Mouse (Mus musculus): ENCODE measurements around the gene Lrrc75a.

Lrrc75a gene

DNA sequence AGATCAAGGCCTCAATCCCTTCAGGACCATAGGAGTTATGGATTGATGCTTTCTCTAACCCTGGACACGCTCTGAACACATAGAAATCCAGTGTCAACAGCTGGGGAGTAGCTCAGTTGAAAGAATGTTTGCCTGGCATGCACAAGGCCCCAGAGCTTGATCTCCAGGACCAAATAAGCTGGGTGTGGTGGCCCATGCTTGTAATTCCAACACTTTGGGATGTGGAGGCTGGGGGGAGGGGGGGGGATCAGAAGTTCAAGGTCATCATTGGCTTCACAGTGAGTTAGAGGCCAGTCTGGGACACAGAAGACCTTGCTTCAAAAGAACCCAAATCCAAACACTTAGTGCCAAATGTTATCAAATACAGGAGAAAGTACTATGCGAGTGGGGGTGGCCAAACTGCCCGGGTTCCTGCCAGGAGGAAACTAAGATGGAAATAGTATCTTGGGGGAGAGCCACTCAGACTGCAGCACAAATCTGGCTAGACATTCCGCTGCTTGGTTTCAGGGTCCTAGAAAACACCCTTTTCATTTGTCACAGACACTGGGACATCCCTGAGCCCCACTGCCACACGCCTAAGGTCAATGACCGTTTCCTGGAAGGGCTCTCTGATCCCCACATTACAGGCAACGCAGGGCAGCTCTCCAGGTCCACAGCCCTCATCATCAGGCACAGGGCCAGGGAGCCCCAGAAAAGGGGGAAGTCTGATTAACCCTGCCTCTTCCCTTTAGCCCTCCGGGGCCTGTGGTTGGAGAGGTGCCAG is 2.4 kb downstream of the Lrrc75a start:
- in situ Hi-C loops (cut with MboI, MseI), result loop anchor here (5.0 kb wide), 1 partner anchor 34 kb away; no protein-coding TSS in a partner anchor

DNA sequence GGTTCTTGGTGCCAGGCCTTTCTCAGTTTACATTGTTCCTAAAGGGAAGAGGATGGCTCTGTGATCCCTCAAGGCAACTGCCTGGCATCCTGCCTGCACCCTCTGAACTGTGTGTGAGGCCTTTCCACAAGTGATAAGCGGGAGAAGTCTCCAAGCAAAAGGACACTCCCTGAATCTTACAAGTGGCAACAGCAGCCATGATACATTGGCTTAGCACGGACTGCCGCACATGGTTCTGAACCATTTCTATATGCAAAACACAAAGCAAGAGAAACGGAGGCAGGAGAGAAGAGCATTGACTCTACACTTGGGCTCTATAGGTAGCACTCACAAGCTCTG is 3.0 kb downstream of the Lrrc75a start:
- in situ Hi-C loops (cut with MboI, MseI), result loop anchor here (5.0 kb wide), 1 partner anchor 33 kb away; no protein-coding TSS in a partner anchor

DNA sequence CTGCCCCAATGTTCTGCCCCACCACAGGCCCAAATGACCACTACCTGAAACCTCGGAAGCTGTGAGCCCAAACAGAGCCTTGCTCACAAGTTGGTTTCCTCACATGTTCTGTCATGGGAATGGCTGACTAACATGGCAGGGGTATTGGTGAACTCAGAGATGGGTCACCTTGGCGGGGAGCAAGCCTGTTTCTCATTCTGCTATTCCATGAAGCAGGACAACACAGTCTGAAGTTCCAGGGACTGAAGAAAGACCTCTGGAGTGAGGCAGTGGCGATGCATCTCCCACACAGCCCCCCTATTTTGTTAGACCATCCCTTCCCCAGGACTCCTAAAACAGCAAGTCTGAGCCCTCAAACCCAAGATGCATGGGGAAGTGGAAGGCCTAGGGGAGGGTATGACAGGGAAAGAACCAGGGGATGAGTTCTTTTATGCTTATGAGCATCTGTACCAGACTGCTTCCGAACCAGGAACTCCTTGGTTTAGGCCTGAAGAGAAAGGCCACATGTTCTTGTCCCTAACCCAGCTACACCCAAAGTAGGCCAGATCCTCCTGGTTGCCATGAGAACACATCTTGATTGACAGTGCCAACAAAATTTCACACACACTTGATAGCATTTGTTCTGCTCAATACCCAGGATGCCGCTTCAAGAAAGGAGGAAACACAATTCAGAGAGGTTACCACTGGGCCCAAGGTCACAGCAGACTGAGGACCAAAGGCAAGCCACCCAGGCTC is 3.6 kb downstream of the Lrrc75a start:
- in situ Hi-C loops (cut with MboI, MseI), result loop anchor here (5.0 kb wide), 1 partner anchor 32 kb away; no protein-coding TSS in a partner anchor

DNA sequence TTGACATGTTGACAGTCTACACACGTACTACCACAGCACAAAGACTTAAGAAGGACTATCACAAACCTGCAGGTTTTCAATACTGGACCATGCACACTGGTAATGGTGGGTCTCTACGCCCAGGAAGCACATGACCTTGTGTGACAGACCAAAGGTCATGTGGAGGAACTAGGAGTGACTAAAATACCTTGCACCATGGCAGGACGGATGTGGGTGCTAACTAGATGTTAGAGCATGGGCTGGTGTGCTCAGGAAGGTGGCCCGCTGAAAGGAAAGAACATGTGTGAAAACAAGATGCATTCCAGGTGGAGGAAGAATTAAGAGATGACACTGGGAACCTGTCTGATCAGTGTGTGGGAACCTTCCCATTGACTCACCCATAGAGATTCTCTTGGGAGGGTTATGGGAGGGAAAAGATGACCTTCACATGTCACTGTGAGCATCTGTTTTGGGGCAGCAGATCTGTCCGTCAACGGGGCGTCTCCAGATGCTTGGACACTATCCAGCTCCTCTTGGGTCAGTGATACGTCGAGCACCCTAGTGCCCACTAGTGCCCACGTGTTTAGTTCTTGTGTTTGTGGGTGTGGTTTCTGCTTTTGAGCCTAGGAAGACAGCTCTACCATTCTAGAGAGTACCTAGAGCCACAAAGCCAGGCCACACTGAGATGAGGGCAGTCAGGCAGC is 4.5 kb downstream of the Lrrc75a start:
- in situ Hi-C loops (cut with MboI, MseI), result no loop called here

DNA sequence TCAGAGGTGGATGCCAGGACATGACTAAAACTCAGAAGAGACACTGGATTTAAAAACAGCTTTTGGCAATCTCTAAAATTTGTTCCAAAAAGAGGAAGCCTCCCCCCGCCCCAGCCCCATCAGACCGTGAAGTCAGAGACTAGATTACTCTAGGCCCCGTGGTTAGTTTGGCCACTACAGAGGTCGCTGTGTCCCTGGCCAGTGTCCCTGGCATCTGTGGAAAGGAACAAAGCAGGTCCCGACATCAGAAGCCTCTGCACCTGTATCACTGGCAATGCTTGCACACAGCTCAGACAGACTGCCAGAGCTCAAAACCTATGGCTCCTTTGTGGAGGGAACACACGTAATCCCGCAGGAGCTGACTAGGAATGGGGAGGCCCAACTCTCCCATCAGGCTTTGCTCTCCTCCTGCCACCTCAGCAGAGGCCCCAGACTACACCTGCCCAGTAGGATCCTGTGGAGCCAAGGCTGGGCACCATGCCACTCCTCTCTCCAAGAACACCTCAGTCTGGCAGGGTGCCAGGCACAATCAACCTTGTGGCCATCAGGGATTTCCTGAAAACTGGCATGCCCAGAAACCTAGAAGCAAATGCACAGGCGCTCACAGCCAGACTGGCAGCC is 5.2 kb downstream of the Lrrc75a start:
- in situ Hi-C loops (cut with MboI, MseI), result no loop called here

DNA sequence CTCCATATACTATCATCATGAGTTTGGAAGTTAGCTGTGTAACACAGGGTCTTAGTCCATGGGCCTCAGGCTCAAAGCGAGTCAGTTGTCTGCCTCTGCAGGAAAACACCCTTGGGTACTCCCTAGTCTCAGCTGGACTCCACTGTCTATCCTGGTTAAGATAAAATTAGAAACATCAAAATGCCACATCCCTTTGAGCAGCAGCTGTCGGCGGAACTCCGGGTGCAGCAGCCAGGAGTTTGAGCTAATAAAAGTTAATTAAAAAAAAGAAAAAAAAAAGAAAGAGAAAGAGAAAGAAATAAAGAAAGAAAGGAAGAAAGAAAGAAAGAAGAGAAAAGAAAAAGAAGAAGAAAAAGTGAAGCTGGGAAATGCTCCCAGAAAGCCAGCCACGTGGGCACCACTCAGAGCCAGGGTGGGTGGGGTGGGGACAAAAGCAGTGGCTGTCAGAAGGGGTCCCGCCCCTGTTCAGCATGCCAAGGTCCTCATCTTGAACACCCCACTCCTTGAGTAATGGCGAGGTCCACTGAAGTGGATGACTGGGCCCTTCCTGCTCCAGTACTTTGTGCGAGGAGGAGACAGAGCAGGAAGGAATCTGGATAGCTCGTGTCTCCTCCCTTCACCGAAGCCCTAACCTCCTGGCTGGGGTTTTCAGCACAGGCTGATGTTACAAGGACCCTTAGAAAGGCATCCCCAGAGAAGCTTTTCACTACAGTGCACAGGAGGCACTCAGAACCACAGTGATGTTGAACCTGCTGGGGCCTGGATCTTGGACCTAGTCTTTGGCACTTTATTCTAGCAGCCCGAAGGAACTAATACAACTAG is 6.1 kb downstream of the Lrrc75a start:
- in situ Hi-C loops (cut with MboI, MseI), result no loop called here

DNA sequence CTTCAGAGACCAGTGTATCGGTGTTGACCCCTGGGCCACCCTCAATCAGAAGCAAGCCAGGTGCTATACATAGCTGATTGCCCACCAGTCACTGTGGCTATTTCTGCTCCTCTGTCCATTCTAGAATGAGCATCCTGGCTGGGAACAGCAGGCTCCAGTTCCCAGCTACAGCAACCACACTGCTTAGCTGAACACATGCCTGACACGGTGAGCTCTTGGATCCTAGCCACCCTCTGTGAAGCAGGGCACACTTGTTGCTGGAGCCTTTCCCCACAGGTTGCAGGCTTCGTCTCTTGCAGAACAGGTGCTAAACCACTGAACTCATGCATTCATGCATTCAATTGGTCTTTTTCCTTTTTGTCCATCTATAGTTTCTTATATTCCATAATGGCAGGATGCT is 7.9 kb downstream of the Lrrc75a start:
- in situ Hi-C loops (cut with MboI, MseI), result no loop called here

DNA sequence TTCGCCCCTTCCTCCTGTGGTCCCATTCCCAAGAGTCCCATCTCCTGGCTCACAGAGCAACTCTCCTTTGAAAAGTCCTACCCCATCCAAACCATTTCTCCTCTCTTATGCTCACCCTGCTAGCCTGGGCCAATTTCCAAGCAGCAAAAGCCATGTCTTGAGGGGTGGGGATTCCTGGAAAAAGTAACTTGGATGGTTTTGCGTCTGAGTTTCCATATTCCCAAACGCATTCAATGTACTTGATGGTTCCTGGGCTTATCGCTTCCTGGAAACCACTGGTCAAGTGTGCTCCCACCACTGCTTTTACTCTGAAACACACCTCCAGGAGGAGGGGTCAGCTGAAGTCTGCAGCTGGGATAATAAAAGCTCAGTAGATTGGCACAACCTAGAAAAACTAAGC is 9.9 kb downstream of the Lrrc75a start:
- in situ Hi-C loops (cut with MboI, MseI), result no loop called here

DNA sequence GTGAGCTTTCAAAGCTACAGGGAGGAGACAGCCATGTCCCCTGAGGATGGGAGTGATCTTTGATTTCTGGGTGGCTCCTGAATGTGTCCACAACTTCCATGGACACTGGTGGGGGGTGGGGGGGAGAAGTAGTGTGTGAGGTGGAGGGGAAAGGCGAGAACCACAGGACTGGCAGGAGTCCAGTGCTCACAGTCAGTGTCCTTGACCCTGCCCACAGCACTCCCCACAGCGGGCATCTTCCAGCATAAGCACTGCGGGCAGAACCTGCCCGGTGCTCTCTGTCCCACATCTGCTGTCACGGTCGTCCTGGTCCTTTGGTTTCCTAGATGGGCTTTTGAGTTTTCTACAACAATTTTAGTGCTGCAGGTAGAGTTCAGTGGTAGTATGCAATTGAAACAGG is 10.5 kb downstream of the Lrrc75a start:
- in situ Hi-C loops (cut with MboI, MseI), result no loop called here

DNA sequence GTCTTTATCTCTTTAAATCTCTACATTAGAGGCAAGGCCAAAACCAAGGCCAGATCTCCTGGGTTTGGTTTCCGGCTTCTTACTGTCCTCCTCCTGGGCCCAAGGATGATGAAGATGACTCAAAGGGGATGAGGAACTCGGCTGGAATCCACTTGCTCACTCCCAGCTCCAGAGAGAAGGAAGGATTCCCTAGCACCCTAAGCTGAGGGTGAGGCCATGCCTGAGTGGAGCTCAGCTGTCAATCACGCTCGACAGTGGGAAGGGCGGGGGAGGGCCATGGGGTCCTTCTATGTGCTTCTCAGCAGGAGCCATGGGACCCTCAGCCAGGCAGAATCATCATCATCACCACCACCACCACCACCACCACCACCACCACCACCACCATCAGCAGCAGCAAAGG is 10.9 kb downstream of the Lrrc75a start:
- in situ Hi-C loops (cut with MboI, MseI), result no loop called here

DNA sequence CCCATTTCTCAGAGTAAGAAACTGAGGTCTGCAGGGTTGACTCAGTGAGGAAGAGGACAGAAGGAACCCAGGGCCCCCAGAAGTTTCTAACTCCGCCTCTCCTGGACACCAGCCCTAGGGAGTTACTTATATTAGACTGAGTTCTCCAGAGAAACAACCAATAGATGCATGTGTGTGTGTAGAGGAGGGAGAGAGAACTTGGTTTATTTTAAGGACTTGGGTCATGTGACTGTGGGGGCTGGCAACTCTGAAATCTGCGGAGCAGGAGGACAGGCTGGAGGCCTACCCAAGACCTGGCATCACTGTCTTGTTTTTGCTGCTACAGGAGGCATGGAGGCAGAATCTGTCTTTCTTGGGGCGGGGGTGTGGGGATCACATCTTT is 11.5 kb downstream of the Lrrc75a start:
- in situ Hi-C loops (cut with MboI, MseI), result no loop called here

DNA sequence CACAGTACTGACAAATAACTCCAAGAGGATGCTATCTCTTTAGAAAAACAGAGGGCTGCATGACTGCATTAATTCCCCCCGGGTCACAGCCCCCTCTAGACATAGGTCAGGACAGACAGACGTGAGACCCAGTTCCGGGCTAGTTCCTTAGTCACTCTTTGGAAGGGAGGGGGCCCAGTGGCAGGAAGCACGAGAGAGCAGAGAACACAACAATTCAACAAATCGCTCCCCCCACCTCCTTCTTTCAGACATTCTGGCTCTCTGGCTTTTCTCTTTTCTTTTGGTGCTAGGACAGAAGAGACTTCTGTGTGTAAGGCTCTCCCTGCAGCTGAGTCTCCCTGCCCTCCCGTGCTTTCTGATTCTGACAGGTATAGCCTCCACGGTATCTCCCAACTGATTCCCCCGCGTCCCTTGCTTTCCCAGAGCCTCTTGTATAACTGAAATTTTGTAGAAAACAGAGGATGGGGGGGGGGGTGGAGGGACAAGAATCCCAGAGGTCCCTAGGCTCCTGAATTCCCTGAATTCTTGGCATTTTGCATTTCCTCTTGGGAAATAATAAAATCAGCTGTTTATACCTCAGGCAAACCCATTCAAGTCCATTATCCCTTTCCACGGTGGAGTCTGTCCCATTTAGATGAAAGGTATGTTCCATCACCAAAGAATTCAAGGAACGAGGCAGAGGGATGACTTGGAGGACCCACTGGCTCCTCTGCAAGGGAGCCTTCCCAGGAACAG is 12.1 kb downstream of the Lrrc75a start:
- in situ Hi-C loops (cut with MboI, MseI), result no loop called here

DNA sequence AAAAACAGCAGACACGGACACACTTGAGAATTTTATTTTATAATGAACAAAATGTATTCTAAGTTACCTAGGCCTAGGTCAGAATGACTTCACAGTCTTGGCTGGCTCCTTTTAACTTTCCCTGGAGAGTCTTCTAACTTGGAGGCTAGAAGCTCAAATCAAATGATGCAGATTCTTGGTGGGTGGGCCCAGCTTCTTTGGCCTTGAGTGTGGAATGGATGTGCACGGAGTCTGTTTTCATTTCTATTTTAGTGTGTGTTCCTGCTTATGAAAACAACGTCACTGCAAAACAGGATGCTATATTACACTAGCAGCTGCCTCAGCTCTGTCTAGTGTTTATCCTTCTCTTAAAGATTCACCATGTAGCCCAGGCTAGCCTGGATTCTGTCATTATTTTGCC is 12.9 kb downstream of the Lrrc75a start:
- in situ Hi-C loops (cut with MboI, MseI), result no loop called here

DNA sequence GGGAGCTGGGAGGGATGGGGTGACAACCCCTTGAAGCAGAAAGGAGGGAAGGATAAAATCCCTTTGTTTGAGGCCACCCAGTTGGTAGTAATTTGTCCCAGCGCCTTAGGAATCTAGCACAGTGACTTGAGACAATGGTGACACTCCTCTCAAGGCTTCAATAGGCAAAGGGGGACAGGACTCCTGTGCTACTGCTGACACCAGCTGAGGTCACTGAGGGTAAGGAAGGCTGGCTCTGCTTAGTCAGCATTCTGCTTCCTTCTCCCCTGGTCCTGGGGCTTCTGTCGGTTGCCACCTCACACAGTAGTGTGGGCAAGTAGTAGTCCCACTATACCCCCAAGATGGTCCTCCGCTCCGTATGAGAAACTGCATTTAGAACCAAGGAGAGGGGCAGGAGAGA is 17.2 kb downstream of the Lrrc75a start:
- in situ Hi-C loops (cut with MboI, MseI), result no loop called here

DNA sequence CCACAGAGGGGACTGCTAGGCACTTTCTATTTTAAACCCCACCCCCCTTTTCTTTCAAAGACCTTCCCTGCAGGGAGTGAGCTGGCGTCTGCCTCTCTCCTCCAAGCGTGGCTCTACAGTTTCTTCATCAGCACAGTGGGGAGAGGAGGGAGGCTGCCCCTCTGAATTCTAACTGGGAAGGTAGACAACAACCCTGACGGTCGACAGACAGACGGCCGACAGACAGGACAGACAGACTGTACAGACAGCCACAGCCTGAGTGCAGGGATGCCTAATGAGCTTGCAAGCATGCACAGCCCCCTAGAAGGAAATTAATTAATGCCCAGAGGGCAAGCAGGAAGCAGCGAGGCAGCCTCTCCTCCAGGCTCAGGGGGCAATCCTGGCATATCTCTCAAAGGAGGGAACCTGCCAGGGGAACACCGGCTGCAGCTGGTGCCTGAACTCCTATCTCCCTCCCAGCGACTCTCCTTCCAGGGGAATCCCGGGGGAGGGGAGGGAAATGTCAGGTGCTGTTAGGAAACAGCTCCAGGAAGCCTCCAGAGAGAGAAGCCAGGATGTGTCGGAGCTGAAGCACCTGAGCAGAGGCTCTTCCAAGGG is 18.0 kb downstream of the Lrrc75a start:
- in situ Hi-C loops (cut with MboI, MseI), result no loop called here

DNA sequence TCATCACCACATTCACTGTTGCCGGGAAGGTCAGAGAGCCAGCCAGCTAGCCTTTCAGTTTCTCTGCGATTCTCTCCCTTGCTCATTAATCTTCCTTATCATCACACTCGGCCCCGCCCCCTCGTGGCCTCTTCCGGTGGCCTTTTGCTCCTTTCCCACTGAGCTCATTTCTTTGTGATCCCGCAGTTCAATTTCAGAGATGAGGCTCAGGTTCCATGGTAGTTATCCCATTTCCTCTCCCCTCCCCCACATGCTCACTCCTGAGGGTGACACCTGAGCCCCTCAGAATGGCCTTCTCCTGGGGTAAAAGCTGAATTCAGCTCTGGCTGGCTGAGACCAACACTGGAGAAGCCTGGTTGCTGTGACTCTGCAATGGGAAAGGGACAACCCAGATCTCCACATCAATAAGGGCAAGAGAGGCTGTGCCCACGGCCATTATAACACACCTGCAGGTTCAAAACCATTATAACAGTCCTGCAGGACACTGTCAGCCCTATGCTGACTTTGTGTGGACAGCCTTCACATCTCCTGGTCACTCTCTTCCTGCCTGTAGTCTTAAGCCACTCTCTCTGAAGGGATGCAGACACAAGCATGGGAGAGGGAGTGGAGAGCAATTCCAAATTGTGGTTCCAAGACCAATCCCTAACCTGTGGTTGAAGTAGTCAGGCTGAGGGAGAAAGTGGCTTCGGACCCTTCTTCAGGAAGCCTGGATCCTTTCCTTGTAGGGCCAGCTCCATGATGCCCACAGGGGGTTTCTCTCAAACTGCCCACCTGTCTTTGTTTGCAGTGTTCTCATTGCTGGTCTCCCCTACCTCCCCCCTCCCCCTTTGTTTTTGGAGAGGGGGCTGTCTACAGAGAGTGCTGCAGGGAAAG is 18.7 kb downstream of the Lrrc75a start:
- in situ Hi-C loops (cut with MboI, MseI), result no loop called here

DNA sequence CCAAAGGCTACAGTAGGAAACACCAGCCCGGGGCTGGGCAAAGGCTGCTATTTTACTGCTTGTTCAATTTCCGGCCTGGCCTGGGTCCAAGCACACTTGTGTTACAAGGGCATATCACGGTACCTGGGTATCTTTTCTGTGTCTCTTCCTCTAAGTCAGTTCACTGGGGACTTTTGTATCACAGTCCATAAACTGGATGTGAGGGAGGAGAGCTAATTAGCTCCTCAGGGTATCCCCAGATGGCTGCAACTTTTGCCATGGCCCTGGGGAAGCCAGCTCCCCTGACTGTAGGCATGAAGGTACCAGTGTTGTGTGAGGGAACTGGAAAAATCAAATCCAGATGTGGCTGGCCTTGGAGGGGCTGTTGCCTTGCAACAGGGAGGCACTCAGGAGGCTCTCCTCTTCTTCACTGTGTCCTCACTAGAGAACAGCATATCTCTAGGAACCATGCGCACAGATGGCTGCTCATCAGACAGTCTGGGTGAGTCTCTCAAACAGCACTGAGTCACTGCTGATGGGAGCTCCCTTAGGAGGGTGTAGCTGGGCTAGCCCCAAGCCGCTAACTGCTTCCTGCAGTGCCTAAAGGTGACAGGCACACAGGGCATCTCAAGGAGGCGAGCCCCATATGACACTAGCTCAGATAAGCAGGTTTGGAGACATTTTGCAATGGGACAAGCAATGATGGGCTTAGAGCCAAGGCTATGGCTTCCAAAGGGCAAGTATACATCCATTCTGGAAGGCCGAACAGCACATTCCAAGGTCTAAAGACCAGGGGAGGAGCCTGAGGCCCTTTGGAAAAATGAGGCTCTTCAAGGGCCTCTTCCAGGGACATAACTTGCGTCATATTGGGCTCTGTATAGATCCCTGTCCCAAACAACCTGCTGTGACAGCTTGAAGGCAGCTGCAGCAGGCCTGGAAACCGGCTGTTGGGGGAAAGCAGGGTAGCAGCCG is 23.7 kb downstream of the Lrrc75a start:
- in situ Hi-C loops (cut with MboI, MseI), result no loop called here

DNA sequence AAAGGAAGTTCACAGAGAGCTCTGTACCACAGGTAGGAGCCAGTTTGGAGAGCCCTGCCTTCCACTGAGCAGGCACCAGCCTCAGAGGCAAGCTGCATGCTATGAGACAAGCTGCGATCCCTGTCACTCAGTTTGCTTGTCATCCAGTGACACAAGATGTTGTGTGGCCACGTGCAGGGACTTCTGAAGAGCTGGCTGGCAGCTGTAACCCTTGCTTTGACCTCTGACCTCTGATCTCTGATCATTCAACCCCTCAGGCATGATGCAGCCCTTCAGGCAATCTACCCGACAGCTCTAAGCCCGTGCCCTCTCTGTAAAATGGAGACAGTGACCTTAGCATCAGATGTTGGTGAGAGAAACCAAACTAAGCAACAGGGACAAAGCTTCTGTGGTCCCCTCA is 25.5 kb downstream of the Lrrc75a start:
- in situ Hi-C loops (cut with MboI, MseI), result no loop called here
